12 mouse cellular contexts compared by ENCODE assay signal in genomic region chr1:176623171-176623570, GRCm38 (mm10).
"Had no signal": no experiment of that assay in that cellular context is flagged by ENCODE, and none has a peak within 500 bp of the region (broad histone marks: within the 10 kb centered on the region; RNA-seq: fewer than 3 reads in every experiment).

No protein-coding gene starts in this region.

- DNase-seq: retina, postnatal 1 day; right cerebral cortex, adult 18-20 months; right cerebral cortex, postnatal 14 days; right cerebral cortex, postnatal 25 days; right cerebral cortex, postnatal 4 days; spleen, adult 18-20 months; thymus, adult 18-20 months; thymus, adult 2 months; thymus, postnatal 14 days; thymus, postnatal 25 days; thymus, postnatal 36 days; thymus, postnatal 4 days had no signal
